Mouse (Mus musculus): ENCODE results near the gene Ghrh.

The Ghrh gene

GRCm38 (mm10) chr2:157306091-157307032 lies 40.9 kb downstream of the Ghrh start:
- DNase-seq, result peak; percentile 59

GRCm38 (mm10) chr2:157303096-157303495 lies 44.2 kb downstream of the Ghrh start:
- DNase-seq, result no peak

DNA sequence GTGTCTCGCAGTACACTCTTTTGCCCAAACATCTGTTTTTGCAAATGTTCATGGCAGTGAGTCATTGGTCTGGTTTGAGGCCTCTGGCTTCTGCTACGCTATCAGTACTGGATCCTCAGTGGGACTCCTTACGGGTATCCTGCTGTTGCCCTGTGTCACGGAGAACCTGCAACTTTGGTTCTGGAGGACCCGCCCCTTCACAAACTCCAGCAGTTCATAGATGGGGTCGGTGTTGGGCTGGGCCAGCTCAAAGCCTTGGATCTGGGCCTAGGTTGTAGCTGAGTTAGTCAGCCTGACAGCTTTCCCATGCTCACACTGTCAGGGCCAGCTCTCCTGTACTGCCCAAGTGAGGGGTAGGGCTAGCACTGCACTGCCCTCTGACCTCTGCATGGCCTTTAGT lies 47.3 kb downstream of the Ghrh start:
- DNase-seq, result no peak

DNA sequence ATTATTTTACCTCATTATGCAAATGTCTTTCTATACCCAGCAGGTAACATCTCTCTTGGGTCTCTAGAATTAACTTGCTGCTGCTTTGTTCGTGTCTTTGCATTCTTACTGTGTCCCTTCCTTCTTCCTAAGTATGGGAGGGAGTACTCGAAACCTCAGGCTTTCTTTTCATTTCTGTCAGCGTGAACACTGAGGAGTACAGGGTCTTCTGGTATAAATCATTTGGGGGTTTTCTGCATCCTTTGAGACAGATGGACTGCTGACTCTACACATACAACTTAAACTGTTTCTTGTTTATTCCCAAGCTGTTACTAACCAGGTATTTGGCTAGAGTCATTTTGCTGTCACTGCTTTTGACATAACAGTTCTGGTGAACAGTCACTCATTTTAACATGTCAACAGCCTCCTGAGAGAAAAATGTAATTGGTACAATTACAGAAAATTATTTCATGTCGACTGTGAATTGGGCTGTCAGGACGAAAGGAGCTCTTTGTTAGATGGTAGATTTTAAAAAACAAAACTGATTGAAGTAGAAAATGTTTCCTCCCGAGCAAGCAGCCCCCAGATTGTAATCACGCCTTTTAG lies 51.1 kb downstream of the Ghrh start:
- DNase-seq, result no peak

DNA sequence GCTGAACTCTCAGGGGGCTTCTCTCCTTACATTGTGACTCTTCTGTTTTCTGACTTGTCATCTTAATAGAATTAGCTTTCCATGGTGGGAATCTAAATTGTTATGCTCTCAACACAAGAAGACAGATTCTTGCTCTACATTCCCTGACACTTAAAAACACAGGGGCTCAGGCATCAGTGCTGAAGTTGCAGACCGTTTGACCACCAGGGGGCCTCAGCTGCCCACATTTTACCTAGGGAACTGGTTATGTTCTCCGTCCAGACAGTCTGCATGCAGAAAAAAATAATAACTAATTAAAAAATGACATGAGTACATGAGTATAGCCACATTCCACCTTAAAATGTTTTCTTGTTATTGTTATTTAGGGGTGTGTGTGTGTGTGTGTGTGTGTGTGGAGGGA lies 55.2 kb downstream of the Ghrh start:
- DNase-seq, result peak; percentile 92

DNA sequence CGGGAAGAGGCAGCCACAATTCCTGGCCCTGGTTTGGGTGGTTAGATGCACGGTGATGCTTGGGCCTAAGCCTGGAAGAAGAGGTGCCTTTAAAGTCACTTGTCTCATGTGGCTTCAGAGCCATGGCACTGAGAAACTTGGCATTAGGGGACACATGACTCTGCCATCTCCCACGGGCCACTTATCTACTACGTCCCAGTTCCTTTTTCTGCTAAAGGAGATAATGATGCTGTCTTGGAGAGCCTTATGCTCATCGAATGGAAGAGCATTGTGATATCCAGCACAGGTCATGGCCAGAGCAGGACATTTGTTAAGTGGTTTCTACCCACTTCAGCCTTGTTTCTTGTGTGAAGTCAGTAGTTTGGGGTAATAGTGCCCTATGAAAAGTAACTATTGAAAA lies 58.3 kb downstream of the Ghrh start:
- no peak for DNase-seq

- peak; percentile 70 for DNase-seq
These were observed 59.8 kb downstream of the Ghrh start for GRCm38 (mm10) chr2:157287542-157287941.

DNA sequence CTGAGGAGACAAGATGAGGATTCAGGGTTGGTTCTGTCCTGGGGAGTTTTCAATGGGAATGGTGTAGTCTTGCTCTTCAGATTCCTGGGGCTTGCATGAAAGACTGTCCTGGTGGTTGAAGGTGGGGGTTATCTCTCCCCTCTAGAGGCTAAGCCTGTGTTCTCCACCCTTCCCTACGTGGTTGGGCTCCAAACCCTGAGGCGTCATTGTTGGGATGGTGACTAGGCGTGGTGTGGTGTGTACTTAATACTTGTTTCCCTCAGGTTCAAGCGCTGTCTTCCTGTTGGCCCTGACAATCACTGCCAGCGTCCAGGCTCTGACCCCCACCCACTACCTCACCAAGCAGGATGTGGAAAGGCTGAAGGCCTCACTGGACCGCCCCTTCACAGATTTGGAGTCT lies 64.0 kb downstream of the Ghrh start:
- no peak for DNase-seq

Data from lung, postnatal 10 days (tissue).